21 mouse cellular contexts compared by ENCODE assay signal in the genomic region with DNA sequence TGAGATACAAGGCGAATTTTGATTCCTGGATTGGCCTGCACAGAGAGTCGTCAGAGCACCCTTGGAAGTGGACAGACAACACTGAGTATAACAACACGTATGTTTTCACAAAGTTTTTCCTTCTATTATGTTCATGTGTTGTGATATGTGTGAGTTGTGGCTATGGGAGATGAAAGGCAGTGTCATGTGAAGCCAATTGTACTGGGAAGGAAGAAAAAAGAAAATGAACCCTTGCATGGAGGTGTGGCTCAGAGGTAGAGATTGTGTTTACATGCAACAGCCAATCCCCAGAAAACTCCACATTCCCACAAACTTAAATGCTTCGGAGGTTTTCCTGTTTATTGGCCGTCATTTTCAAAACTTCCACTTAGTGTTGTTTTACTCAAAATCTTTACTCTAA. TPM values are rescaled to one million over a fixed set of nuclear protein-coding genes. Genes with fewer than 3 reads are reported as not detected.
DNase-seq lines count a peak whose midpoint lies in the region; ATAC-seq and TF ChIP-seq lines count a peak whose summit lies in the region.
"Had no signal": no experiment of that assay in that cellular context is flagged by ENCODE, and none has a peak within 500 bp of the region (broad histone marks: within the 10 kb centered on the region; RNA-seq: fewer than 3 reads in every experiment).

No protein-coding gene starts in this region.

- peak overlapping the region; percentile 48 for H3K4me2 ChIP-seq in lung, embryonic 16.5 days (ENCODE audit: low read depth, low read length)
- H3K4me2 ChIP-seq: embryonic facial prominence, embryonic 15.5 days; forebrain, embryonic 12.5 days; heart, embryonic 12.5 days had no signal

- TF ChIP-seq POLR2A in kidney, adult 2 months (IDR thresholded peaks at IDR 0.05; ENCODE audit: low read depth, low read length), result no peak
- TF ChIP-seq POLR2A in cortical plate, adult 2 months (IDR thresholded peaks at IDR 0.05; ENCODE audit: extremely low read depth, insufficient read depth, low read length), result no peak
- TF ChIP-seq POLR2A in small intestine, adult 2 months (IDR thresholded peaks at IDR 0.05; ENCODE audit: low read depth, low read length), result no peak

- H3K9me3 ChIP-seq in lung, embryonic 16.5 days (ENCODE audit: control insufficient read depth, low read length), result no peaks in the 10 kb centered on the region
- H3K9me3 ChIP-seq: embryonic facial prominence, embryonic 15.5 days; forebrain, embryonic 12.5 days; heart, embryonic 12.5 days; midbrain, embryonic 10.5 days had no signal

- H3K9ac ChIP-seq in lung, embryonic 16.5 days (ENCODE audit: low read length), result no peak overlapping the region
- H3K9ac ChIP-seq: embryonic facial prominence, embryonic 15.5 days; forebrain, embryonic 12.5 days; heart, embryonic 12.5 days; liver, embryonic 14.5 days had no signal

- peak overlapping the region; percentile 83 for H3K27ac ChIP-seq in kidney, adult 2 months (ENCODE audit: insufficient read depth, low read depth, low read length)
- H3K27ac ChIP-seq in lung, embryonic 16.5 days (ENCODE audit: low read length), result peak overlapping the region; percentile 46
- H3K27ac ChIP-seq in cortical plate, adult 2 months (ENCODE audit: insufficient read depth, low read length), result no peak overlapping the region
- H3K27ac ChIP-seq in small intestine, adult 2 months (ENCODE audit: insufficient read depth, low read depth, low read length), result peak overlapping the region; percentile 96
- H3K27ac ChIP-seq: embryonic facial prominence, embryonic 15.5 days; forebrain, embryonic 12.5 days; liver, embryonic 14.5 days; midbrain, embryonic 10.5 days had no signal

- DNase-seq in kidney, adult 2 months, result no peak
- DNase-seq in kidney, postnatal 36 days, result no peak
- no peak for DNase-seq in lung, postnatal 36 days
- DNase-seq in cerebellum, postnatal 25 days, result no peak
- no peak for DNase-seq in thymus, postnatal 4 days
- DNase-seq: adrenal gland, postnatal 25 days; cerebellum, adult 8-10 months; heart, postnatal 4 days; kidney, adult 9 months; left cerebral cortex, postnatal 4 days; right cerebral cortex, postnatal 14 days had no signal

- H3K4me3 ChIP-seq in kidney, adult 2 months (ENCODE audit: insufficient read depth, low read depth, low read length), result peak overlapping the region; percentile 19; the same call in 1 of the 2 replicates
- H3K4me3 ChIP-seq in lung, embryonic 16.5 days (ENCODE audit: low read length), result peak overlapping the region; percentile 6; the same call in 1 of the 2 replicates
- H3K4me3 ChIP-seq in cortical plate, adult 2 months (ENCODE audit: insufficient read depth, low read length), result peak overlapping the region; percentile 20; the same call in 1 of the 2 replicates
- H3K4me3 ChIP-seq in small intestine, adult 2 months (ENCODE audit: low read depth, low read length), result no peak overlapping the region
- H3K4me3 ChIP-seq: embryonic facial prominence, embryonic 15.5 days; forebrain, embryonic 12.5 days; heart, embryonic 12.5 days; midbrain, embryonic 10.5 days had no signal

- H3K4me1 ChIP-seq in kidney, adult 2 months (ENCODE audit: control insufficient read depth, insufficient read depth, low read length), result peaks cover 11% of the 10 kb centered on the region; the same call in 1 of the 2 replicates
- H3K4me1 ChIP-seq in lung, embryonic 16.5 days (replicated peaks; ENCODE audit: control insufficient read depth, insufficient read depth, low read length), result peaks cover 10% of the 10 kb centered on the region
- no peaks in the 10 kb centered on the region for H3K4me1 ChIP-seq in cortical plate, adult 2 months (ENCODE audit: control insufficient read depth, insufficient read depth, low read length)
- no peaks in the 10 kb centered on the region for H3K4me1 ChIP-seq in small intestine, adult 2 months (ENCODE audit: control insufficient read depth, insufficient read depth, insufficient read length, low read length)
- H3K4me1 ChIP-seq: embryonic facial prominence, embryonic 15.5 days had no signal

- no peaks in the 10 kb centered on the region for H3K27me3 ChIP-seq in kidney, adult 2 months (replicated peaks; ENCODE audit: control insufficient read depth, insufficient read depth, low read length)
- H3K27me3 ChIP-seq in lung, embryonic 16.5 days (ENCODE audit: control insufficient read depth, insufficient read depth, low read depth, low read length), result no peaks in the 10 kb centered on the region
- H3K27me3 ChIP-seq in small intestine, adult 2 months (ENCODE audit: control insufficient read depth, insufficient read depth, low read length), result no peaks in the 10 kb centered on the region
- H3K27me3 ChIP-seq: embryonic facial prominence, embryonic 15.5 days; forebrain, embryonic 12.5 days; heart, embryonic 12.5 days had no signal

- peaks cover 27% of the 10 kb centered on the region for H3K36me3 ChIP-seq in kidney, adult 2 months (ENCODE audit: control insufficient read depth, insufficient read depth, low read length)
- H3K36me3 ChIP-seq in lung, embryonic 16.5 days (ENCODE audit: control insufficient read depth, insufficient read depth, low read length), result peaks cover 24% of the 10 kb centered on the region
- peaks cover 48% of the 10 kb centered on the region for H3K36me3 ChIP-seq in small intestine, adult 2 months (ENCODE audit: control insufficient read depth, insufficient read depth, low read length)
- H3K36me3 ChIP-seq: forebrain, embryonic 12.5 days; midbrain, embryonic 10.5 days had no signal

- ATAC-seq in lung, embryonic 16.5 days (ENCODE audit: low read depth), result no peak
- ATAC-seq: hindbrain, embryonic 16.5 days had no signal

- 61% methylated on average over 5 of the region's 5 CpGs for WGBS in kidney, adult 2 months
- WGBS in lung, embryonic 16.5 days, result 57% methylated on average over 5 of the region's 5 CpGs
- WGBS in small intestine, adult 2 months, result 20% methylated on average over 5 of the region's 5 CpGs

- no peak for TF ChIP-seq CTCF in kidney, adult 2 months (conservative IDR thresholded peaks at IDR 0.05; ENCODE audit: insufficient read depth, insufficient read length, low read depth, low read length)
- no peak for TF ChIP-seq CTCF in cortical plate, adult 2 months (IDR thresholded peaks at IDR 0.05; ENCODE audit: extremely low read depth, insufficient read depth, low read length)
- TF ChIP-seq CTCF in small intestine, adult 2 months (IDR thresholded peaks at IDR 0.05; ENCODE audit: extremely low read depth, insufficient read length, insufficient replicate concordance, low read depth, low read length), result no peak

RNA-seq across cellular contexts. Expression of gene Clec2d, which starts 4.4 kb away (rescaled TPM):
- polyA plus RNA-seq in kidney, adult 2 months (2012; rRNA removed), result 42.9 and 67.0 TPM in 2 replicates
- polyA plus RNA-seq in lung, embryonic 16.5 days (2015; fragmentation: Nextera tagmentation; extraction: Ambion mirVana), result 2.0 and 2.3 TPM in 2 replicates
- polyA plus RNA-seq in cortical plate, adult 2 months (2012; rRNA removed), result 15.6 and 16.0 TPM in 2 replicates
- 15.4 and 20.9 TPM in 2 replicates for polyA plus RNA-seq in small intestine, adult 2 months (2012; rRNA removed)
- polyA plus RNA-seq: forebrain, embryonic 12.5 days; midbrain, embryonic 10.5 days; neural tube, embryonic 14.5 days had no signal
